Mouse (Mus musculus) stomach, embryonic 16.5 days (tissue): ENCODE measurements around the gene Zrsr1. TPM values are rescaled to one million over a fixed set of nuclear protein-coding genes. Genes with fewer than 3 reads are reported as not detected.

Experiments
- ATAC-seq: fragments of 200-750 bp; cut with Nextera tagmentation; 2 replicates; pipeline ENCODE4 v1.8.0; 2017; ENCODE audit warnings: moderate number of reproducible peaks, moderate TSS enrichment; ENCODE audit not compliant: insufficient read depth, low FRiP score
- H3K27ac ChIP-seq: fragments of 300-500 bp; sonication (generic); 2 replicates; pipeline ENCODE4 v1.5.1; 2014; ENCODE audit warnings: low read length
- H3K27me3 ChIP-seq: fragments of 300-500 bp; sonication (generic); 2 replicates; pipeline ENCODE4 v1.6.1; 2014; ENCODE audit warnings: low read length, control low read depth, mixed read lengths; ENCODE audit not compliant: control insufficient read depth, insufficient read depth
- H3K36me3 ChIP-seq: fragments of 300-500 bp; sonication (generic); 2 replicates; pipeline ENCODE4 v1.6.1; 2014; ENCODE audit warnings: low read length; ENCODE audit not compliant: control insufficient read depth, insufficient read depth
- H3K4me1 ChIP-seq: fragments of 300-500 bp; sonication (generic); 2 replicates; pipeline ENCODE4 v1.6.1; 2014; ENCODE audit warnings: low read length, control low read depth, mixed read lengths; ENCODE audit not compliant: control insufficient read depth, insufficient read depth
- H3K4me2 ChIP-seq: fragments of 300-500 bp; sonication (generic); 2 replicates; pipeline ENCODE4 v1.6.1; 2014; ENCODE audit warnings: low read depth, low read length, mixed read lengths
- H3K4me3 ChIP-seq: fragments of 300-500 bp; sonication (generic); replicated peaks from 2 replicates; pipeline ENCODE4 v1.5.1; 2014; ENCODE audit warnings: mild to moderate bottlenecking, low read length
- H3K9ac ChIP-seq: fragments of 300-500 bp; sonication (generic); 2 replicates; pipeline ENCODE4 v1.6.1; 2014; ENCODE audit warnings: low read length
- H3K9me3 ChIP-seq: fragments of 300-500 bp; sonication (generic); replicated peaks from 2 replicates; pipeline ENCODE4 v1.6.1; 2016; ENCODE audit warnings: low read length, control low read depth; ENCODE audit not compliant: control insufficient read depth
- WGBS: fragments of 180-500 bp; shearing (Covaris S2); extraction: QIAGEN DNeasy Blood & Tissue Kit; methylation state at CpG from one replicate; pipeline ENCODE4 v1.1.7; 2014; 5-methylcytosine and 5-hydroxymethylcytosine counted together
- polyA plus RNA-seq: library from polyadenylated mRNA; unstranded; fragments of >200 nt; fragmentation: Nextera tagmentation; extraction: Ambion mirVana; gene quantifications from 2 replicates; pipeline ENCODE4 v1.2.1, GENCODE M21; 2015

Zrsr1 gene
- polyA plus RNA-seq: 2.4 and 3.2 TPM in 2 replicates

- WGBS: 52% methylated on average over 56 of the region's 56 CpGs
- Histone ChIP-seq H3K4me1 (peaks cover 4% of the 10 kb centered on the region; the same call in 1 of the 2 replicates), H3K27me3 (no peaks in the 10 kb centered on the region), H3K36me3 (peaks cover 3% of the 10 kb centered on the region; the same call in 1 of the 2 replicates), H3K9ac (peak within 1 kb of the TSS; percentile 60), H3K27ac (peak within 1 kb of the TSS; percentile 83), H3K4me3 (peak within 1 kb of the TSS; percentile 61), H3K4me2 (peak within 1 kb of the TSS; percentile 73), H3K9me3 (peaks cover 27% of the 10 kb centered on the region)
- ATAC-seq: peak; percentile 80
Observed at GRCm38 (mm10) chr11:22971835-22972709, at the start of gene Zrsr1. TSS of gene Zrsr1 (plus strand) at chr11:22972005.

DNA sequence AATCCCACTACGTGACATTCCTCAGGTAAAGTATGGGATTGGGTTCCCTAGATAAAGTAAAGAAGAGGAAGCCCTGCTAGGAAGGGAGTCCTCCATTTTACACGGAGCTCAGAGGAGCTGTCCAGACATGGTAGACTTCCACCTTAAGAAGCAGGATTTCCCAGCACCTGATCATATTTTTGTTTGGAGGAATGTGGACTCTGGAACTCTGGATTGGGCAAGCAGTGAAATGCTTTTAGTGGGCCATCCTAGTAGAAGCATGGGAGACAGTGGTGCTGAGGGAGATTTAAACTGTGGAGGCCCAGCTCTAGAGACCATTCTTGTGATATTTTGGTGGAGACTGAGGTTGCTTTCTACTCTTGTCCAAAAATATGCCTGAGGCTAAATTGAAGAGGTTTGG, 49.3 kb upstream of the Zrsr1 start:
- no peak overlapping the region for H3K9ac ChIP-seq
- no peak overlapping the region for H3K4me3 ChIP-seq
- ATAC-seq: no peak
- H3K4me1 ChIP-seq: no peaks in the 10 kb centered on the region
- no peaks in the 10 kb centered on the region for H3K27me3 ChIP-seq
- WGBS: 75% methylated on average over 2 of the region's 2 CpGs
- H3K36me3 ChIP-seq: no peaks in the 10 kb centered on the region
- H3K9me3 ChIP-seq: no peaks in the 10 kb centered on the region
- no peak overlapping the region for H3K4me2 ChIP-seq
- no peak overlapping the region for H3K27ac ChIP-seq

DNA sequence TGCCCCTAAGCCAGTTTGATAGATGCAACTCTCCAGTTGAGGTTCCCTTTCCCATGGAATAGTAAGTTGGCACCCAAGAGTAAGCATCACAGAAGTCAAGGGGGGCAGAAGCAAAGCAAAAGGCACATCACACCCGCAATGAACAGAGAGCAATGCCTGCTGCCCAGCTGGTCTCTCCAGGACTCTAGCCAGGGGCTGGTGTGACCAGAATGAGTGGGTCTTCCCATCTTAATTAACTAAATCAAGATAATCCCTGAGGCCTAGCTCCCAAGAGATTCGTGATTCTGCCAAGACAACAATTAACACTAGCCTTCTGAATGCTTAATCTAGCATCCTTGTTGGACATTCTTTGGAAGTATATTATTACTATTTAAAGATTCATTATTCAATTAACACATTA, 48.2 kb upstream of the Zrsr1 start:
- Histone ChIP-seq H3K4me3 (no peak overlapping the region), H3K27ac (no peak overlapping the region), H3K36me3 (no peaks in the 10 kb centered on the region), H3K27me3 (no peaks in the 10 kb centered on the region), H3K4me2 (no peak overlapping the region), H3K9me3 (no peaks in the 10 kb centered on the region), H3K9ac (no peak overlapping the region), H3K4me1 (no peaks in the 10 kb centered on the region)
- WGBS: 82% methylated on average over 2 of the region's 2 CpGs
- no peak for ATAC-seq

- no peaks in the 10 kb centered on the region for H3K27me3 ChIP-seq
- no peaks in the 10 kb centered on the region for H3K9me3 ChIP-seq
- WGBS: 63% methylated on average over 8 of the region's 8 CpGs
- no peak for ATAC-seq
- no peak overlapping the region for H3K9ac ChIP-seq
- H3K4me2 ChIP-seq: 0 out of 2 replicates have a peak overlapping the region, but pooled peaks have one; percentile 11
- no peak overlapping the region for H3K4me3 ChIP-seq
- peak overlapping the region; percentile 30 for H3K27ac ChIP-seq
- no peaks in the 10 kb centered on the region for H3K4me1 ChIP-seq
- H3K36me3 ChIP-seq: no peaks in the 10 kb centered on the region
Observed at GRCm38 (mm10) chr11:22928586-22929169, 43.1 kb upstream of the Zrsr1 start.

DNA sequence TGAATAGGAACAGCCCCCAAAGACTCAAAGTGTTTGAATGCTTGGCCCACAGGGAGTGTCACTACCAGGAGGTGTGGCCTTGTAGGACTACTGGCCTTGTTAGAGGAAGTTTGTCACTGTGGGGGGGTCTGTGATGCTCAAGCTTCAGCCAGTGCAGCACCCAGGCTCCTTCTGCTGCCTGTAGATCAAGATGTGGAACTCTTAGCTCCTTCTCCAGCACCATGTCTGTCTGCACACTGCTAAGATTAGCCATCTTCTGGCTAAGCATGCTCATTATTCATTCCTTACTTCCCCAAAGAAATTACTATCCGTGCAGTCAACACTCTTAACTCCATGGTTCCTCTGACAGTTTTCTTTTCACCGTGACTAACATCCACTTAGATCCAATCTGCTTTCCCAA, 41.7 kb upstream of the Zrsr1 start:
- no peaks in the 10 kb centered on the region for H3K9me3 ChIP-seq
- H3K9ac ChIP-seq: no peak overlapping the region
- 68% methylated on average over 2 of the region's 2 CpGs for WGBS
- H3K36me3 ChIP-seq: no peaks in the 10 kb centered on the region
- H3K4me3 ChIP-seq: no peak overlapping the region
- no peak overlapping the region for H3K4me2 ChIP-seq
- ATAC-seq: no peak
- H3K27me3 ChIP-seq: no peaks in the 10 kb centered on the region
- H3K4me1 ChIP-seq: no peaks in the 10 kb centered on the region
- no peak overlapping the region for H3K27ac ChIP-seq

- Histone ChIP-seq H3K27me3 (no peaks in the 10 kb centered on the region), H3K4me1 (no peaks in the 10 kb centered on the region), H3K27ac (no peak overlapping the region), H3K36me3 (no peaks in the 10 kb centered on the region), H3K9ac (no peak overlapping the region), H3K4me2 (no peak overlapping the region), H3K9me3 (no peaks in the 10 kb centered on the region), H3K4me3 (no peak overlapping the region)
- ATAC-seq: no peak
- 84% methylated on average over 2 of the region's 2 CpGs for WGBS
Observed at GRCm38 (mm10) chr11:22931320-22931905, 40.4 kb upstream of the Zrsr1 start.

GRCm38 (mm10) chr11:22932167-22932566, 39.6 kb upstream of the Zrsr1 start:
- Histone ChIP-seq H3K27me3 (no peaks in the 10 kb centered on the region), H3K4me3 (no peak overlapping the region), H3K9ac (no peak overlapping the region), H3K27ac (no peak overlapping the region), H3K9me3 (no peaks in the 10 kb centered on the region), H3K36me3 (no peaks in the 10 kb centered on the region), H3K4me2 (no peak overlapping the region), H3K4me1 (no peaks in the 10 kb centered on the region)
- no peak for ATAC-seq

DNA sequence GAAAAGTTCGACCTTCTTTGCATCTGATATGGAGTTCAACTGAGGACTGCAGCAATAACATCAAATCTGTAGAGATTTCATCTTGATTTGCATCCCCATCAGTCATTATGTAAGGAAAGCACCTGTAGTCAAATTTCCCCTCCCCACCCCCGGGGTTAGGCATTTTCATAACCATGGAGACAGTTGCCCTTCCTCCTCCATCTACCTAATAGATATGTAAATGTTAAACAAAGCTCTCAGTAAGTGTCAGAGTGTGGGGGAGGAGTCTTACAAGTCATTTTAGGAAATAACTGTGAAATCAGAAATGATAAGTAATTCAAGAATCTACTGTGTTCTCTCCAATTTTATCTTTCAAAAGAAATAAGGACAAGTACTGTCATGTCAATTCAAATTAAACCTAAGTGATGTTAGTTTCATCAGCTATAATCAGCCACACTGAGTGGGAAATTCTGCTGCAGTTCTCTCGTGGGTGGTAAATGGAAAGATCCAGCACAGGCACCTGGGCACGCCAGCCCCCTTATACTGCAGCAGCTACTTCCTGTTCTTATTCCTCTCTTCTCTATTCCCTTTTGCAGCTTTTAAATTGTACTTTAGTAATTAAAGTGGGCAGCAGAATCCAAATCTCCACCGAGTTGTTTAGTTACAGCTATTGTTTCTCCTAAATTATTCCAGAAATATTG, 35.2 kb upstream of the Zrsr1 start:
- WGBS: 54% methylated on average over 5 of the region's 5 CpGs
- no peaks in the 10 kb centered on the region for H3K27me3 ChIP-seq
- H3K4me1 ChIP-seq: no peaks in the 10 kb centered on the region
- H3K9me3 ChIP-seq: no peaks in the 10 kb centered on the region
- H3K4me2 ChIP-seq: no peak overlapping the region
- no peak overlapping the region for H3K27ac ChIP-seq
- no peak for ATAC-seq
- no peak overlapping the region for H3K9ac ChIP-seq
- H3K4me3 ChIP-seq: no peak overlapping the region
- H3K36me3 ChIP-seq: no peaks in the 10 kb centered on the region
